In genomic region chr8:125999842-126000395, GRCm38 (mm10) we compare ENCODE assay signal across 14 mouse cellular contexts. TPM values are rescaled to one million over a fixed set of nuclear protein-coding genes. Genes with fewer than 3 reads are reported as not detected.
DNase-seq lines count a peak whose midpoint lies in the region; ATAC-seq and TF ChIP-seq lines count a peak whose summit lies in the region.
"Had no signal": no experiment of that assay in that cellular context is flagged by ENCODE, and none has a peak within 500 bp of the region (broad histone marks: within the 10 kb centered on the region; RNA-seq: fewer than 3 reads in every experiment).

No protein-coding gene starts in this region.

- no peak for TF ChIP-seq CTCF in layer of hippocampus, adult 2 months (conservative IDR thresholded peaks at IDR 0.05)

- no peak for ATAC-seq in stomach, embryonic 16.5 days (ENCODE audit: insufficient read depth, low FRiP score)
- ATAC-seq in midbrain, embryonic 16.5 days = no peak
- ATAC-seq: hindbrain, embryonic 16.5 days had no signal

- H3K4me2 ChIP-seq in stomach, embryonic 16.5 days (ENCODE audit: low read depth, low read length) = no peak overlapping the region
- no peak overlapping the region for H3K4me2 ChIP-seq in midbrain, embryonic 16.5 days (ENCODE audit: low read length)

- 76% methylated on average over 7 of the region's 7 CpGs for WGBS in limb, embryonic 10.5 days
- WGBS in stomach, embryonic 16.5 days = 60% methylated on average over 7 of the region's 7 CpGs
- 66% methylated on average over 7 of the region's 7 CpGs for WGBS in midbrain, embryonic 16.5 days

- peaks cover 35% of the 10 kb centered on the region for H3K27me3 ChIP-seq in limb, embryonic 10.5 days (ENCODE audit: low read depth, poor library complexity, severe bottlenecking)
- peaks cover 7% of the 10 kb centered on the region; the same call in 1 of the 2 replicates for H3K27me3 ChIP-seq in stomach, embryonic 16.5 days (ENCODE audit: control insufficient read depth, insufficient read depth, low read length)
- H3K27me3 ChIP-seq in midbrain, embryonic 16.5 days (ENCODE audit: control insufficient read depth, insufficient read depth, low read depth, low read length) = no peaks in the 10 kb centered on the region

- H3K4me3 ChIP-seq in layer of hippocampus, adult 2 months = peak overlapping the region; percentile 87; the same call in 1 of the 2 replicates
- no peak overlapping the region for H3K4me3 ChIP-seq in limb, embryonic 10.5 days
- no peak overlapping the region for H3K4me3 ChIP-seq in stomach, embryonic 16.5 days (replicated peaks; ENCODE audit: low read length)
- no peak overlapping the region for H3K4me3 ChIP-seq in midbrain, embryonic 16.5 days (ENCODE audit: low read depth, low read length)
- H3K4me3 ChIP-seq: heart, embryonic 10.5 days had no signal

- peak overlapping the region; percentile 72 for H3K27ac ChIP-seq in layer of hippocampus, adult 2 months
- no peak overlapping the region for H3K27ac ChIP-seq in limb, embryonic 10.5 days
- peak overlapping the region; percentile 46 for H3K27ac ChIP-seq in stomach, embryonic 16.5 days (ENCODE audit: low read length)
- no peak overlapping the region for H3K27ac ChIP-seq in midbrain, embryonic 16.5 days (ENCODE audit: low read length)
- H3K27ac ChIP-seq: heart, embryonic 10.5 days had no signal

- H3K9me3 ChIP-seq in limb, embryonic 10.5 days (replicated peaks) = no peaks in the 10 kb centered on the region
- no peaks in the 10 kb centered on the region for H3K9me3 ChIP-seq in stomach, embryonic 16.5 days (replicated peaks; ENCODE audit: control insufficient read depth, low read length)
- H3K9me3 ChIP-seq in midbrain, embryonic 16.5 days (replicated peaks; ENCODE audit: control insufficient read depth, low read length, poor library complexity, severe bottlenecking) = no peaks in the 10 kb centered on the region
- H3K9me3 ChIP-seq: heart, embryonic 10.5 days had no signal

- peaks cover 22% of the 10 kb centered on the region for H3K4me1 ChIP-seq in limb, embryonic 10.5 days
- H3K4me1 ChIP-seq in stomach, embryonic 16.5 days (ENCODE audit: control insufficient read depth, insufficient read depth, low read length) = peaks cover 6% of the 10 kb centered on the region; the same call in 1 of the 2 replicates
- H3K4me1 ChIP-seq in midbrain, embryonic 16.5 days (ENCODE audit: control insufficient read depth, insufficient read depth, low read length) = peaks cover 16% of the 10 kb centered on the region

- no peak for DNase-seq in layer of hippocampus, adult 2 months (ENCODE audit: low spot score in 2 of 2)
- DNase-seq in layer of hippocampus, postnatal 25 days (ENCODE audit: extremely low spot score in 1 of 2, low spot score in 1 of 2) = no peak
- DNase-seq in ZHBTc4 (ENCODE audit: low read depth, low spot score) = peak; percentile 50
- peak; percentile 24 for DNase-seq in limb, embryonic 10.5 days (ENCODE audit: low spot score)
- DNase-seq in right cerebral cortex, adult 18-20 months = no peak
- DNase-seq: gastrocnemius, postnatal 14 days; heart, postnatal 14 days; layer of hippocampus, adult 9-11 months; midbrain, embryonic 14.5 days; right cerebral cortex, postnatal 25 days had no signal

- no peaks in the 10 kb centered on the region for H3K36me3 ChIP-seq in limb, embryonic 10.5 days
- H3K36me3 ChIP-seq in stomach, embryonic 16.5 days (ENCODE audit: control insufficient read depth, insufficient read depth, low read length) = no peaks in the 10 kb centered on the region
- H3K36me3 ChIP-seq in midbrain, embryonic 16.5 days (ENCODE audit: control insufficient read depth, insufficient read depth, low read length) = no peaks in the 10 kb centered on the region
- H3K36me3 ChIP-seq: heart, embryonic 10.5 days had no signal

- H3K9ac ChIP-seq in stomach, embryonic 16.5 days (ENCODE audit: low read length) = no peak overlapping the region
- H3K9ac ChIP-seq in midbrain, embryonic 16.5 days (ENCODE audit: low read depth, low read length) = no peak overlapping the region

RNA-seq across cellular contexts. Expression of gene Kcnk1, which starts 4.9 kb away (rescaled TPM):
- total RNA-seq in layer of hippocampus, adult 2 months (2021) = 10 to 100 TPM; 73.4 to 77.5 TPM
- total RNA-seq in layer of hippocampus, postnatal 25 days (2021) = 10 to 100 TPM; 78.3 to 82.5 TPM
- polyA plus RNA-seq in limb, embryonic 10.5 days (2016; fragmentation: Nextera tagmentation; extraction: Ambion mirVana) = 9.2 and 10.1 TPM in 2 replicates
- 63.8 and 76.0 TPM in 2 replicates for polyA plus RNA-seq in stomach, embryonic 16.5 days (2015; fragmentation: Nextera tagmentation; extraction: Ambion mirVana)
- polyA plus RNA-seq in midbrain, embryonic 16.5 days (2015; fragmentation: Nextera tagmentation; extraction: Ambion mirVana) = 20.7 and 21.4 TPM in 2 replicates
- total RNA-seq: heart, postnatal 14 days had no signal

Comparison
In these comparisons a context has a peak if more than half of its experiments do, and no peak if none do; other contexts are left out.
1. DNase-seq: peak in ZHBTc4 (single experiment) and limb, embryonic 10.5 days (single experiment); none in layer of hippocampus, adult 2 months (0 of 2), layer of hippocampus, postnatal 25 days (0 of 2) and right cerebral cortex, adult 18-20 months (single experiment).
2. H3K27ac ChIP-seq: peak in layer of hippocampus, adult 2 months (single experiment) and stomach, embryonic 16.5 days (single experiment); none in limb, embryonic 10.5 days (single experiment) and midbrain, embryonic 16.5 days (single experiment).